Mouse (Mus musculus): ENCODE measurements around the gene Ppt2.

- TF ChIP-seq POLR2A (IDR thresholded peaks at IDR 0.05; ENCODE audit: extremely low read depth, insufficient read depth, low read length) (no peak), CTCF (IDR thresholded peaks at IDR 0.05; ENCODE audit: extremely low read depth, insufficient read depth, low read length) (no peak)
Measured at GRCm38 (mm10) chr17:34658591-34658990, 30.3 kb upstream of the Ppt2 start.

Measured in cortical plate, adult 2 months (tissue).